Mouse (Mus musculus) limb, embryonic 10.5 days (tissue): ENCODE results near the gene Krtap19-1. TPM values are rescaled to one million over a fixed set of nuclear protein-coding genes. Genes with fewer than 3 reads are reported as not detected.

Source experiments
- DNase-seq: peaks from one replicate; pipeline ENCODE4 v3.0.0-alpha.2; 2017; ENCODE audit warnings: low spot score
- H3K27ac ChIP-seq: fragments of 300-500 bp; sonication (generic); 2 replicates; pipeline ENCODE4 v1.5.1; 2016; ENCODE audit warnings: mild to moderate bottlenecking
- H3K27me3 ChIP-seq: fragments of 300-500 bp; sonication (generic); 2 replicates; pipeline ENCODE4 v1.6.1; 2016; ENCODE audit warnings: low read depth, mild to moderate bottlenecking; ENCODE audit not compliant: poor library complexity, severe bottlenecking
- H3K36me3 ChIP-seq: fragments of 300-500 bp; sonication (generic); 2 replicates; pipeline ENCODE4 v1.6.1; 2016; ENCODE audit warnings: mild to moderate bottlenecking, moderate library complexity
- H3K4me1 ChIP-seq: fragments of 300-500 bp; sonication (generic); 2 replicates; pipeline ENCODE4 v1.6.1; 2016
- H3K4me3 ChIP-seq: fragments of 300-500 bp; sonication (generic); 2 replicates; pipeline ENCODE4 v1.5.1; 2016; ENCODE audit warnings: mild to moderate bottlenecking, moderate library complexity
- H3K9me3 ChIP-seq: fragments of 300-500 bp; sonication (generic); replicated peaks from 2 replicates; pipeline ENCODE4 v1.6.1; 2016; ENCODE audit warnings: mild to moderate bottlenecking
- WGBS: fragments of 180-500 bp; shearing (Covaris S2); methylation state at CpG from one replicate; pipeline ENCODE4 v1.1.7; 2016; 5-methylcytosine and 5-hydroxymethylcytosine counted together
- polyA plus RNA-seq: library from polyadenylated mRNA; unstranded; fragments of >200 nt; fragmentation: Nextera tagmentation; extraction: Ambion mirVana; gene quantifications from 2 replicates; pipeline ENCODE4 v1.2.1, GENCODE M21; 2016

The Krtap19-1 gene
- not detected in 2 replicates for polyA plus RNA-seq

DNA sequence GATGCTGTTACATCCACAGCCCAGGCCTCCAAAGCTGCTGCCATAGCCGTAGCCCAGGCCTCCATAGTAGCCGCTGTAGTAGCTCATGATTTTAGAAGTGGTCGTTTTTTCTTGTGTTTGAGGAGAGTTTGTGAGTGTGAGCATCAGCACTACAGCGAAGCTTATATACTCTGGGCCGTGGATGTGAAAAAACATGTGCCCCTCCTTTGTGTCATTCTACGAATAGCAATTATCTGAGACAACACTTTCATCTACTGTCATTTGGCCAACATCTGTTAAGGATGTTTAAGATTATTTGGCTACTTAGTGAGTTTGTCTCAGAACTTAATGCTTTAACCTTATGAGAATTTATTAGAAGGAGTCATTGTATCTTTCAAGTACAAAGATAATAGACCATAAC is at the start of gene Krtap19-1:
Krtap19-1 (minus strand) TSS at position 101 of the 400 bp plus-strand sequence.
- DNase-seq: no peak
- H3K4me1 ChIP-seq: no peaks in the 10 kb centered on the region
- no peak within 1 kb of the TSS for H3K4me3 ChIP-seq
- no peaks in the 10 kb centered on the region for H3K9me3 ChIP-seq
- H3K27ac ChIP-seq: no peak within 1 kb of the TSS
- H3K36me3 ChIP-seq: no peaks in the 10 kb centered on the region
- 90% methylated on average over 6 of the region's 6 CpGs for WGBS
- H3K27me3 ChIP-seq: no peaks in the 10 kb centered on the region

- H3K27me3 ChIP-seq: no peaks in the 10 kb centered on the region
- no peaks in the 10 kb centered on the region for H3K4me1 ChIP-seq
- H3K27ac ChIP-seq: no peak within 1 kb of the TSS
- 95% methylated on average over 6 of the region's 6 CpGs for WGBS
- H3K9me3 ChIP-seq: no peaks in the 10 kb centered on the region
- DNase-seq: no peak
- no peak within 1 kb of the TSS for H3K4me3 ChIP-seq
- H3K36me3 ChIP-seq: no peaks in the 10 kb centered on the region
Observed at GRCm38 (mm10) chr16:88896357-88896756, 27.1 kb upstream of the Krtap19-1 start, which contains the start of gene Krtap19-5. Gene Krtap19-5, minus strand, starts transcription at chr16:88896457.

DNA sequence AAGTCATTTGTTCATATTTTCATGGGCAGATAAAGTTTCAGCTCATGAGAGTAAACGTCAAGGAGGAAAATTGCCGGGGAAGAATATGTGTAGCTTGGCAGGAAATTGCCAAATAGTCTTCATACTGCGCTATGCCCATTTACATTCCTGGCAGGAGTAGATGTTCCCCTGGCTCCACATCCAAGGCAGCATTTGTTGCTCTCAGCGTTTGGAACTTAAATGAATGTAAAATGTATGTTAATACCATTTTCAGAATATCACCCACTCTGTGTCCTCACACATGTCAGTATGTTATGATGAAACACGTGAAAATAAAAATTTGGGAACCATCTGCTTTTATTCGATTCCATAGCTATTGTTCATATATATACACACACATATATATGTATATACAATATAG is 17.7 kb upstream of the Krtap19-1 start:
- 91% methylated on average over 6 of the region's 6 CpGs for WGBS

GRCm38 (mm10) chr16:88884989-88885388 is 15.8 kb upstream of the Krtap19-1 start, which contains the start of gene Krtap19-4:
Gene Krtap19-4, minus strand, starts transcription at chr16:88885089.
- no peaks in the 10 kb centered on the region for H3K36me3 ChIP-seq
- DNase-seq: no peak
- no peaks in the 10 kb centered on the region for H3K4me1 ChIP-seq
- H3K9me3 ChIP-seq: no peaks in the 10 kb centered on the region
- H3K4me3 ChIP-seq: no peak within 1 kb of the TSS
- WGBS: 95% methylated on average over 5 of the region's 5 CpGs
- H3K27ac ChIP-seq: no peak within 1 kb of the TSS
- H3K27me3 ChIP-seq: no peaks in the 10 kb centered on the region

More for the DNA sequence above, 17.7 kb upstream of the Krtap19-1 start:
- no peak overlapping the region for H3K4me3 ChIP-seq
- no peak overlapping the region for H3K27ac ChIP-seq
- no peaks in the 10 kb centered on the region for H3K9me3 ChIP-seq
- H3K27me3 ChIP-seq: no peaks in the 10 kb centered on the region
- H3K4me1 ChIP-seq: no peaks in the 10 kb centered on the region
- no peak for DNase-seq
- no peaks in the 10 kb centered on the region for H3K36me3 ChIP-seq

- 89% methylated on average over 2 of the region's 2 CpGs for WGBS
- H3K27ac ChIP-seq: no peak within 1 kb of the TSS
- DNase-seq: no peak
- H3K4me1 ChIP-seq: no peaks in the 10 kb centered on the region
- no peaks in the 10 kb centered on the region for H3K36me3 ChIP-seq
- H3K9me3 ChIP-seq: no peaks in the 10 kb centered on the region
- H3K4me3 ChIP-seq: no peak within 1 kb of the TSS
- no peaks in the 10 kb centered on the region for H3K27me3 ChIP-seq
Observed at GRCm38 (mm10) chr16:88877938-88878337, 8.7 kb upstream of the Krtap19-1 start, which contains the start of gene Krtap19-3. Gene Krtap19-3, minus strand, starts transcription at chr16:88878038.

- WGBS: 88% methylated on average over 3 of the region's 3 CpGs
- Histone ChIP-seq H3K36me3 (no peaks in the 10 kb centered on the region), H3K9me3 (no peaks in the 10 kb centered on the region), H3K27ac (no peak within 1 kb of the TSS), H3K27me3 (no peaks in the 10 kb centered on the region), H3K4me1 (no peaks in the 10 kb centered on the region), H3K4me3 (no peak within 1 kb of the TSS)
- DNase-seq: no peak
Observed at GRCm38 (mm10) chr16:88874169-88874568, 5.0 kb upstream of the Krtap19-1 start, which contains the start of gene Krtap19-2. Gene Krtap19-2, minus strand, starts transcription at chr16:88874269.

DNA sequence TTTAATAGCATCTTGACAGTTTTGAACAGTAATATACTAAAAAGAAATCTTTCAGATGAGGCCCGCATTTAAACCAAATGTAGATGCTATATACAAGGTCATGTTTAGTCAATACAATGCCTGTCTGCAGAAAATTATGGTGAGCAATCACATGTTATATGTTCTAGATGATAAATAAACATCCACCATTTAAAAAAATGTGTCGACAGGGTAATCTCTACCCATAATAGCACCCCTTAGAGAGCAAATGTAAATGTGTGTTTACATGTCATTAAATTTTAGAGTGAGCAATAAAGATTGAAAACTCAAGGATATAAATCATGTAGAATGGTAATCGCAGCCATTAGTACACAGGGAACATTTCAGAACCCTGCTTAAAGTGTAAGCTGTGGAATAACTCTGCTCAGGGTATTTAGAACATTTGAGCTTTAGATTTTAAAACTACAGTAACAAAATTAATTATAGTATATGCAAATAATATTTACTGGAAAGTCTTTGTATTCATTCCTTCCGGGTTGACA is 4.3 kb downstream of the Krtap19-1 start:
- no peak for DNase-seq
- Histone ChIP-seq H3K4me1 (no peaks in the 10 kb centered on the region), H3K27me3 (peaks cover 21% of the 10 kb centered on the region; the same call in 1 of the 2 replicates), H3K36me3 (no peaks in the 10 kb centered on the region), H3K4me3 (no peak overlapping the region), H3K9me3 (no peaks in the 10 kb centered on the region), H3K27ac (no peak overlapping the region)
- 80% methylated on average over 4 of the region's 4 CpGs for WGBS

GRCm38 (mm10) chr16:88851450-88851849 is 17.8 kb downstream of the Krtap19-1 start:
- no peak overlapping the region for H3K4me3 ChIP-seq
- H3K36me3 ChIP-seq: no peaks in the 10 kb centered on the region
- 12% methylated on average over 5 of the region's 5 CpGs for WGBS
- no peaks in the 10 kb centered on the region for H3K27me3 ChIP-seq
- no peaks in the 10 kb centered on the region for H3K4me1 ChIP-seq
- H3K27ac ChIP-seq: no peak overlapping the region
- H3K9me3 ChIP-seq: no peaks in the 10 kb centered on the region
- DNase-seq: no peak

- Histone ChIP-seq H3K27me3 (no peaks in the 10 kb centered on the region), H3K4me1 (no peaks in the 10 kb centered on the region), H3K4me3 (no peak overlapping the region), H3K27ac (no peak overlapping the region), H3K36me3 (no peaks in the 10 kb centered on the region), H3K9me3 (no peaks in the 10 kb centered on the region)
- no peak for DNase-seq
- WGBS: 91% methylated on average over 4 of the region's 4 CpGs
Observed at GRCm38 (mm10) chr16:88848558-88848957, 20.7 kb downstream of the Krtap19-1 start.

DNA sequence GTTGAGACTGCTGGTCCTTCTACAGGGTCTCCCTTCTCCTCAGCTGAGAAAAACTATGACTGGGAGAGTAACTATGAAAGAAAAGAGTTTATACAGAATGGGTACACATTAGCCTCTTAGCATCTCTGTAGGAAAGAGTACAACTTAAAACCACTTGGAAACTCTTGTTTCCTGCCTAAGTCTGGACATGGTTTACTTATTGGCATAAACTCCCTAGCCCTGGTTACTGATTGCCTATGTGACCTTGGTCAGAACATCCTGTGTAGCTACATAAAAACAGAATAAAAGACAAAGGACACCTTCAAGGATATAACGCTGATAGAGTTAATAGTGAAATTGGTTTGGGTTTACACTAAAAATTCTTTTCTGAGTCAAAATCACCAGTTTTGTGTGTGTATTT is 21.8 kb downstream of the Krtap19-1 start:
- Histone ChIP-seq H3K27ac (no peak overlapping the region), H3K4me3 (no peak overlapping the region), H3K4me1 (no peaks in the 10 kb centered on the region), H3K27me3 (no peaks in the 10 kb centered on the region), H3K9me3 (no peaks in the 10 kb centered on the region), H3K36me3 (no peaks in the 10 kb centered on the region)
- WGBS: 93% methylated on average over 1 of the region's 1 CpGs
- DNase-seq: no peak

DNA sequence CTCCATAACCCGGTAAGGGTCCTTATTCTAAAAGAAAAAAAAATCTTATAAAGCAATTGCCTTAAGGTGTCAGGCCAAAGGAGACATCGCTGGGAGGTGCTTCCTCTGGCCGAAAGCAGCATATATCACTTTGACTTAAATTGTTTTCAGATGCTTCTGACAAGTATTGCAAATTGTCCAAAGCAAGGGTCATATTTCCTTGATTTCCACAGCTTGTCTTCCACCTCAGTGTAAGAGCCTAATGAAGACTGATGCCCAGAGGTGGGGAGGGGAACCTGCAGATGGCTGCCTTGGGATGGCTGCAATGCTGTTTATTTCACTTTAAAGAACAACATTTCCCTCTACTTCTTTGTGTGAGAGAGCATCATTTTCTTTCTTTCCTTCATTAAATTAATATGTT is 42.2 kb downstream of the Krtap19-1 start:
- H3K4me3 ChIP-seq: no peak overlapping the region
- DNase-seq: peak; percentile 42
- WGBS: 9% methylated on average over 3 of the region's 3 CpGs

DNA sequence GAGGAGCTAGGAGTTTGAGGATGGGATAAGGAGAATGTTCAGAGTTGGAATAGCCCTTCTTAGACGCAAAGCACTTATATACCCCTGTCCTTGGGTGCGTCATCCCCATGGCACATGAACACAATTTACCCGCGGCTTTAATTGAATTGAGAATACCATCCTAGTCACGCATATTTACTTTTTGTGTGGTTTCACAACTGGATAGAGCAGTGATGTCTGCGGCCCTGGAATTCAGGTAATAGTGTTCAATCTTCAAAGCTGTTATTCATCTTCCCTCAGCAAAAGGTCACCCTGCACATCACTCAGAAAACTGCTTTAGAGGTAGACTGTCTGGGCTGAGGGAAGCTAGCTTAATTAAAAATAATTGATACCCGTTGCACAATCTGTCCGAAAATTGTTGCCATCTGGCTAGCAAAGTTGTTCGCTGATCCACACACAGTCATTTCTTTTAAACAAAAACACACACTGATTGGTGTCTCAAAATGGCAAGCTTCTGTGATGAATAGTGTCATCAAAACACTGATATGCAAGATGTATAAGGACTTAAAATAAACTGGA is 43.0 kb downstream of the Krtap19-1 start, which contains the start of gene Krtap14:
Krtap14 (minus strand) TSS at position 51 of the 558 bp plus-strand sequence.
- no peak within 1 kb of the TSS for H3K27ac ChIP-seq
- WGBS: 51% methylated on average over 9 of the region's 9 CpGs
- peaks cover 17% of the 10 kb centered on the region for H3K4me1 ChIP-seq
- no peaks in the 10 kb centered on the region for H3K27me3 ChIP-seq
- no peaks in the 10 kb centered on the region for H3K9me3 ChIP-seq
- DNase-seq: no peak
- no peak within 1 kb of the TSS for H3K4me3 ChIP-seq
- no peaks in the 10 kb centered on the region for H3K36me3 ChIP-seq

More for the DNA sequence above, 42.2 kb downstream of the Krtap19-1 start:
- Histone ChIP-seq H3K36me3 (no peaks in the 10 kb centered on the region), H3K27ac (no peak overlapping the region), H3K4me1 (peaks cover 17% of the 10 kb centered on the region), H3K27me3 (no peaks in the 10 kb centered on the region), H3K9me3 (no peaks in the 10 kb centered on the region)

GRCm38 (mm10) chr16:88823736-88824135 is 45.5 kb downstream of the Krtap19-1 start:
- H3K4me3 ChIP-seq: no peak overlapping the region
- no peak overlapping the region for H3K27ac ChIP-seq
- H3K36me3 ChIP-seq: no peaks in the 10 kb centered on the region
- H3K27me3 ChIP-seq: no peaks in the 10 kb centered on the region
- DNase-seq: no peak
- peaks cover 17% of the 10 kb centered on the region for H3K4me1 ChIP-seq
- 89% methylated on average over 3 of the region's 3 CpGs for WGBS
- no peaks in the 10 kb centered on the region for H3K9me3 ChIP-seq
